Mouse (Mus musculus) spleen, postnatal 10 days (tissue): Measurements from ENCODE around the gene Antxr1.

ENCODE experiments used
- DNase-seq, 2 experiments: peaks; one replicate each; pipeline ENCODE4 v3.0.0; 2021 to 2022; ENCODE audit warnings: low spot score in 2 of 2

Antxr1 gene

DNA sequence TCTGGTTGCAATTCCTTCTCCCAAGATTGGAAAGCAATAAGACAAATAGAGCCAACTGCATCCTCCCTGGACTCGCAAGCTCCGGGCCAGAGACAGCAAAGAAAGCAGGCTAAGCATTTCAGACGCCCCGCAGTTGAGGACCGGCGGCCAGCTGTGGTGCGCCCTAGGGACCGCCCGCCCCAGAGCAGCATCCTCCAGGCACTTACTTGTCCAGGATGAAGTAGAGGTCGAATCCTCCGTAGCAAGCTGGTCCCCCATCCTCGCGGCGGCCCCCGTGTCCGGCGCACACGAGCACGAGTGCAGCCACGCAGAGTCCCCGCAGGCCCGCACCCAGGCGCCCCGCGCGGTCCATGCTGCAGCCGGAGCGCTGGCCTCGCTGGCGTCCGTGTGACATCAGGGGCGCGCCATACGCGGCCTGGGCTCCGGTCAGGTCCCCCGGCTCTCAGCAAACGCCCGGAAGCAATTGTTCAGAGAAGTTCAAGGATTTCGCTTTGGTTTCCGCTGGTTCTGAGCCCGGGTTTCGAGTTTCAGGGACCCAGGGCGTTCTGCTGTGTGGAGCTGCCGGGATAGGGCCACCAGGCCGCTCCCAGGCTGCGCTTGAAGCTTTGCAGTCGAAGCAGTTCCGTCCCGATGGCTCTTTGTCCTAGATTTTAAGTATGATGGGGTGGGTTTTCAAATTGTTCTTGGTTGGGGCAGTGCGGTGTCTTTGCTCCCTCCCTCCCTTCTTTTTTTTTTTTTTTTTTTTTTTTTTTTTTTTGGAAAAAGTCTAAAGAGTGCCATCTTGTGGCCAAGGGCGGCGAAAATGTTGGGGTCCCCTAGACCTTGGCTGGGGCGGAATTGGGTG, at the start of gene Antxr1:
Gene Antxr1, minus strand, starts transcription at position 731 of the 844 bp plus-strand sequence.
- peak; percentile 20 to 49 for DNase-seq

DNA sequence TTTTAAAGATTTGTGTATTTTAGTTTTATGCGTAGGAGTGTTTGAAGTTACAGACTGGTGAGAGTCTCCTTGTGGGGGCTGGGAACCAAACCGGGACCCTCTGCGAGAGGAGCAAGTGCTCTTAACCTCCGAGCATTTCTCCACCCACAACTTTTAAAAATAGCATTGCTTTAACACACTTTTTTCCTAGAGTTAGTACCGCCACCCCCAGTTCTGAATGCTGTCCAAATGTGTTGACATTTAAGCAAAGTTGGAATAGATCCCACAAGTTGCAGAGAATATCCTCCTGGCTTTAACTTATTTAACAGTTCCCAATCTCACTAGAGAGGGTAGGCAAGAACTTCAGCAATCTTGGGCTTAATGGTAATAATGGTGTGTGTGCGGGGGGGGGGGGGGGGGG, 49.1 kb upstream of the Antxr1 start:
- no peak for DNase-seq

DNA sequence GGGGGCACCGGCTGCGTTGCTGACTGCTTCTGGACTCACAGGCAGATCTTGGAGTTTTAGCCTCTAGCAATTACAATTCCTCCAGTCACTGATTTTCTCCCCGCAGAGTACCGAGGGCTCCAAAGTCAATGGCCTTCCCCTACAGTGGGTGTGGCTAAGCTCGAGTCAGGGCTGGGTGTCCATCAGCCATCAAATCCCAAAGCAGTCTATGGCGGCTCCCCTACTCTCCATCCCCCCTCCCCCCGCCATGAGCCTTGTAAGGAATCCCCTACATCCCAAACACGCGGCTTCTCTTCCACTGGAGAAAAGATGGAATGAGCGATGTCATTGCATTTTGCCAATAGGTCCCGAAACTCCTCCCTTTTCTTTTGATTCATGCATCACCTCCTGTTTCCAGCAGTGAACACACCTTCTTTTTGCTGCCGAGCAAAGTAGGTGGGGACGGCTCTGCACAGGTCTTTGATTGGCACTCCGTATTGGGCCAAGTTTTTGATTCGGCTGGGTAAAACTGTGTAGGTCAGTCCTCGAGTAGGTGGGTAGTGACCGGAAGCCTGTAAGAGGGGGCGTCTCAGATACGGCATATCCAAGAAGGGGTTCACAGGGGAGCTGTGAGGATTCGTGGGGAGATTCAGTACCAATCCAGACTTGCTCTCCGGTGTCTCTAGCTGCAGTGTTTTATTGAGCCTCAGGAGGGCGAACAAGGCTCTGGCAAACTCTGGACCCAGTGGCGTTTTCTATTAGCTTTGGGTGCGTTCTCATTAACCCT, 48.5 kb upstream of the Antxr1 start:
- peak in 1 of 2 experiments; percentile 37 for DNase-seq

DNA sequence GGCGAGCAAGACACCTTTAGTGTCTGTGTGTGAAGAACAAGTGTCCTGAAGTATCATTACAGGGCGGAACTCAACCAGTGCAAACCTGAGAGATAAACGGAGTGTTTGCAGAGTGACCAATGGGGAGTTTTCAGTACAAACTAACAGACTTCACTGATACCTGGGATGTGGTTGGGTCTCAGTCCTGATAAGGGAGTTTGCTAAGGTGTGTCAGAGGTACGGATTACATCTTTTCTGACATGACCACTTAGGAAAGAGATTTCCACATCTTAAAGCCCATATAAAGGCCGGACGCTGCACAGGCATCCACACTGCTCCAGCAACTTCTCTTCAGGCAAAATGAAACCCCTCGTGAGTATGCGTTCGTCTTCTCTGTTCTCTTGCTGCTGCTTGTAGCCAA, 37.4 kb upstream of the Antxr1 start, which contains the start of gene Gkn2:
Gene Gkn2, plus strand, starts transcription at position 301 of the 400 bp plus-strand sequence.
- no peak for DNase-seq

DNA sequence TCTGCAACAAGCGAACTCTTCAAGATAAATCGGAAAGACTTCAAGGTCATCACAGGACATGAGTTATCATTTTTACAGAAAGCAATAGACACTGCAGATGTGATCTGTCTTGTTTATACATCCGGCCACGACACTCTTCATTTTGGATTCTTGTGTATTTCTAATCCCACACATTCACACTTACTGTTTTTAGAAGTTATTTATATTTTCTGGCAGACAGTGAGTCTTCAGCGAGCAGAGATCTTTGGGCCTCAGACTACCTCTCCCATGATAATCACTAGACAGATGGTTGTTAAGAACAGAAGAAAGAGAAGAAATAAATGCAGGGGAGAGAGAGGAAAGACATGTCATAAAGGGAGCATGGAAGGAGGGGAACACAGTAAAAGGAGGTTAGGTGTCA, 33.6 kb upstream of the Antxr1 start:
- no peak for DNase-seq

DNA sequence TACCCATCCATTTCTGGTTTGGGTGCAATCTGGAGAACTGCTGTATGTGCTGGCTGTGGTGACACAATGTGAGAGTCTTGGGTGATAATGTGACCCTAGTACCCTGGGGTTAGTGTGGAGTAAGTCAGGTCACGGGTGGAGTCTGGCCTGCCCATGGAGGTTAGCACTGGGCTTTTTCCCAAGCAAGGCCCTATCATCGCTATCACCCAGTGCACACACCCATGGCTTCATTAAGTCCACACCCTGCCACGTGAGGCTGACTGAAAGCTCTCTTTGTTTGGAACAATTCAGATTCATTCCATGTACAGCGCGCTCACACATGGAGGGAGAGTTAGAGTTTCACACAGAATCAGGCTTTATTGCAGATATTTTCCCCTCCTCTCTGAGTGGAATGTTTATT, 18.8 kb upstream of the Antxr1 start:
- DNase-seq = no peak

DNA sequence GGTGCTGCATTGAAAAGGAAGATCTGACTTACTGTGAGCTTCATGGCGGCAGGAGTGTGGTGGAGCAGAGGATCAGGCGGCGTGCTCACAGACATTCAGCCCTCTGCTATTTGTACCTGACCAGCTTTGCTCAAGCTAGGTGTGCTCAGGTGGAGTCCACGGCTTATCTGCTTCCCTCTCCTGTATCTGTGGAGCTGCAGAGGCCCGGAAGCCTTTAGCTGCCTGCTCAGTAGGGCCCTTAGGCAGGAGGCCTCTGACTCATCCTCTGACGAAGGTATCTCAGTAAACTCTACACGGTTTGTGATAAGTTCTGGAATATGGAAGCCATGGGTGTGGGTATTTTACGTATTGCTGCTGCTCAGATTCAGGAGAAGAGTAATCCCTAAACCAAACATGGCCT, 15.2 kb upstream of the Antxr1 start, which contains the start of gene Gkn1:
Gene Gkn1, minus strand, starts transcription at position 114 of the 400 bp plus-strand sequence.
- no peak for DNase-seq

DNA sequence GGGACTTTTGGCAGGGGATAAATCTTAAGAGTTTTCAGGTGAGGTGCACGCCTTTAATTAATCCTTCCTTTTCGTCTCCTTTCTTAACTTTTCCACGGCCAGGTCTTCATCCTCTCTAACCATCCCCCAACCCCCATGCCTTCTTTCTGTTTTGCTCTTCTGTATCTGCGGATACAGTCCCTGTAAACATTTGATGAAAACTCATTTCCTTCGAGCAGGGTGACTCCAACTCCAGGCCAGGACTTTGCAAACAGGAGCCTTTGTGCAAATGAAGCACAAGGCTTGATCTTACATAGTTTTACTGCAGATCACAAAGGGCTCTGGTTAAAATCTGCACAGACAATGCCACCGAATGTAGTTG, 294 bp upstream of the Antxr1 start:
- DNase-seq = no peak

DNA sequence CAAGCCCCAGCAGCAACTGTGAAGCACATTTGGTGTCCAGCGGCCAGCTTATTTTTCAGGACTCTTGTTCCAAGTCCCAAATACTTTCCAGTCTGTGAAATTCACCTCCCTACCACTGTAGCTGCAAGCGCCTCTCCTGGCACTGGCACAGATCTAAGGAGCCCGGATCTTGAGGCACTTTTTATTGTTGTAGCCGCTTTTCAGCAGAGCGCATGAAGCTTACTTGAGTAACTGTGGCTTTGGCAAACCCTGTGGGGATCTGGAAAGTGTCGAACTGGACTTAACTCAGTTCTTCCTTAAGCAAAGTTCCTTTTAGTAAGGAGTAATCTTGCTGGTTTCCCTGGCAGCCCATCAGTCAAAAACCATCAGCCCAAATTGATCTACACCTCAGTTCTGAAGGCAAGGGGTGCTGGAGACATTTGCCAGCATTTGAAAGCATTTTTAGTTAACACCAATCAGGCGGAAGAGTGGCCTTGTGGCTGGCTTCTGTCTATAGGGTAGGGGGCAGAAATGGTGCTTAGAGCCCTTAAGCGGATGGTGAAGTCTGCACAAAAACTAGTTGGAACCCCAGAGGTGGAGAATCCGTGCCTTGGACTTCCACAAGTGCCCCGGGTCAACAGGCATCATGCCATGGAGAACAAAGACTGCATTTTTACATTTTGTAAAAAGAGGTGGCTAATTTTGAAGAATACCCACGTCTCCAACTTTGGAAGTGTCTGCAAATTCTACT, 1.1 kb downstream of the Antxr1 start:
- no peak for DNase-seq

DNA sequence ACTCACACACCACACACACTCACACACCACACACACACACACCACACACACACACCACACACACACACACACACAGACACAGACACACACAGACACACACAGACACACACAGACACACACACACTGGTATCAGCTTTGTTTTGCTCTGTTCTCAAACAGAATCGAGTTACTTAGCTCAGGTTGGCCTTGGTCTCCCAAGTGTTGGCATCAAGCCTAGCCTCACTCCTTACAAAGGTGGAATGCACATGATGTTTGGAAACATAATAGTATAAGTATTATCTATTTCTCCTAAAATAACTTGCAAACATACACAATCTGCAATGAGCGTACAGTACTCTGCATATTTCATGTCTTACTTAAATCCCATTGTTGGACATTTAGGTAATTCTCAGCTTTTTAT, 3.2 kb downstream of the Antxr1 start:
- no peak for DNase-seq

DNA sequence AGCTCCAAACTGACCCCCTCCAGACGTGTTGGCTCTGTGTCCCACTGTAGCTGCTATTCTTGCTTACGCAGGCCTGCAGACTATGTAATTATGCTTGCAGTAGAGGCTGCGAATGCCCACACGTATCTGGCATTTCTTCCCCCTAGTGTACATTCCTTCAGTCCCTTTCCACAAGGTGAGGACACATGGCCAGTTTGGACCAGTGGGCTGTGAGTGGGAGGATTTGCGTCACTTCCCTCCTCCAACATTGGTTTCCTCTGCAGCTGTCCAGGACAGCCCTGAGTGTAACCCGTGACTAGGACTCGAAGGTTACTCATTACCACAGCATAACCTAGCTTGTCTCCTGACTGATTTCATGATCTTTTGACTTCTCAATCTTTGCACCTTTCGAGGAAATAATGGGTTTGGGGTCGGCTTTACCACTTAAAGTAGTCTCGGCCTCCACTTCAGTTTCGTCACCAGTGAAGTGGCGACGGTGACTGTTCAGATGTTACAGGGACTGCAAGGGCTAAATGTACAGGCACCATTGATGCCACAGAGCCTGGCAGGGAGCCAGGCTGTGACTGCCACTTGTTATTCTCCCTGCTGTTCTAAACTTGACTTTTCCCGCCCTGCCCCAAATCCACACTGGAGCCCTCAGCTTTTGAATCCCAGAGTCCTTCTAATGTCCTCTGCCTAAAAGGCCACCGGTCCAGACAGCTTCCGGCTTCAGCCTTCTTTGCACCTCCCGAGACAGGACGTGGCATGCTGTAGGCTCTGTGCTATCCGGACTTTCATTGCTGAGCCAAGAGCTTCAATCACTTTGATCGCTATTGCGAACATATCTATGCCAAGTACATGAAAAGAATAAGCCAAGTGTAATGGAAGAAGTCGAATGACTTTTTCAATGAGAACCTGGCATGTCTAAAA, 7.1 kb downstream of the Antxr1 start:
- DNase-seq = no peak

DNA sequence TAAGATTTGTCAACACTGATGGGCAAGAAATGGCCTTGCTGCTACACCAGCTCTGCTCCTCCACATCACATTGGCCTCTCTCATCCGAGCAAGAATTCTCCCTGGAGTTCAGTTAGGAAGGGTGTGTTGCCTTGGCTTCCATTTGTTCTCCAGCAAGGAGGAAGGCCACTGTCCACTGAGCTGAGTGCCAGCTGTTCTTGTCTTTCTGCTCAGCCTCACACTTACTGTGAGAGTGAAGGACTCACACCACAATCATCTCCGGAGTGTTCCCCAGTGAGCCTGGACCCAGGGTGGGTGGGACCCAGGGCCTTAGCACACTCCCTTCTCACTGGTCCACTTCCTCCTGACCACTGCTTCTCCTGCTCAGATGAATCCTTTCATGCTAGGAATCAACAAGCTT, 8.7 kb downstream of the Antxr1 start:
- no peak for DNase-seq

DNA sequence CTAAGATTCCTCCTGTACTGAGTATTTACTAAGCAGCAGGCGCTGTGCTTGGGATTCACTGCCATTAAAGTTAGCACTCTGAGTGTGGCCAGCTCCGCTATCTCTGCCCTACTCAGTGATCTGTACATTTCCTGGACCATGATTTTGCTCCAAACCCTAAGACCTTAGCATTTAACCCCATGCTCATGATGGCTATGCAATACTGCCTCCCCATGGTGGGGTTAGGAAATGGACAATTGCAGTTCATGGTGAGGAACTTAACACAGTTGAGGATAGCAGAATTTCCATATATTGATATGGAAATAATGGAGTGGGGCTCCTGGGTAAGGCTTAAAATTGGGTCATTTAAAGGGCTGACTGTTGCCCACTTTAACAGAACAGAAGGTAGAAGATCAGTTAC, 12.2 kb downstream of the Antxr1 start:
- DNase-seq = peak; percentile 9 to 55

DNA sequence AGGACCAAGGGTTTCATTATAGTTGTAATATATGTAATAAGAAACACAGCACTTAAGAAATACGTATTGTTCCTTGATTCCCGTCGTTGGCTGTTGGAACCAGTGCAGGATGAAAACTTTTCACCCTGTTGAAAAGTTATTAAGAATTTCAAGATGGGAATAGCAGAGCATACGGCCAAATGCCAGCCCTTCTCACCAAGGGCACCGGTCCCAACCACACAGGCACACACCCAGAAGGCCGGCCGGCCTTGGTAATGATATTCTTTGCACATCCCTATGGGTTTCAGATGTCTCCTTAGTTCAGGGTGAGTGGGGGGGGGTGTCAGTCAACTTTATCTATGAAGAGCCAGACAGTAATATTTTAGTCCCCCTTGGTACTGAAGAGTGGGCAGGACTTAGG, 17.0 kb downstream of the Antxr1 start:
- DNase-seq = no peak

DNA sequence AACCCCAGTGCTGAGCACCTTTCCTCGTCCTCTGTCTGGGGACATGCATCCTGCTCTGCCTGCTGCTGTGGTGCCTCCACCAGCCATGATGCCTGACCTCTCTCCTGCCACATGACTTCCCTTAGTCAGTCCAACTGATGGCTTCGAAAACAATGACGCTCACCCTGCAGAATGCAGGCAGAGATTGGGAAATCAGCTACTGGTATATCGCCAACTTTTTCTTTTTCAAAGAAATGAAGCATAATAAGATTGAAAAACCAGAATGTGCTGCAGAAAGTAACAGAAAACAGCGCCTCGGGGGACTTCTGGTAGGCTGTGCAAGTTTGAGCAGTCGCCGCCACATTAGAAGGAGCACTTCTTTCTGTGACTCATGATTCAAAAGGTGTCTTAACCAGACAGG, 18.7 kb downstream of the Antxr1 start:
- DNase-seq = no peak

DNA sequence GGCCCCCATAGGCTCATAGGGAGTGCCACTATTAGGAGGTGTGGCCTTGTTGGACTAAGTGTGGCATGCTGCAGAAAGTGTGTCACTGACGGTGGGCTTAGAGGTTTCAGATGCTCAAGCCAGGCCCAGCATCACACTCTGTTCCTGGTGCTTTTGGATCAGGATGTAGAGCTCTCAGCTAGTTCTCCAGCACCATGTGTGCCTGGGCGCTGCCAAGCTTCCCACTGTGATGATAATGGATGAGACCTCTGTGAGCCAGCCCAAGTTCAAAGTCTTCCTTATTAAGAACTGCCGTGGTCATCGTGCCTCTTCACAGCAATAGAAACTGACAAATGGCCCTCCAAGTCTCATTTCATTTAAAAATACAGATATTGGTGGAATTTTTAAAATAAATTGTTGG, 22.9 kb downstream of the Antxr1 start:
- no peak for DNase-seq

DNA sequence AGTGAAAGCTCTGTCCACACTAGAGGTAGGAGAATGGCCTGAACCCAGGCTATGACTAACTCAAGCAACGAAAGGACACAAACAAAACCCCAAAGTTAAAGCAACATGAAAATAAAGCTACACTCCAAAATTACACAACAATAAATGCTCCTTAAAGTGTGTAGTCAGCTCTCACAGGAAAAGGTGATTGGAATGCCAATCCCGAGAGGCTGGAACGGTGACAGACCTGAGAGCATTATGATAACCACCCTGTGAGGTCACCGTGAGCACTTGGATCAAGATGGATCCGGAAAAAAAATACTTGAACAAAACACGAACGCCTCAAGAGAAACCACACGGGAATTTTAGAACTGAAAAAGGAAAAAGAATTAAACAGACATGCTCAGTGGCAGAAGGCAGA, 31.1 kb downstream of the Antxr1 start:
- DNase-seq = no peak

DNA sequence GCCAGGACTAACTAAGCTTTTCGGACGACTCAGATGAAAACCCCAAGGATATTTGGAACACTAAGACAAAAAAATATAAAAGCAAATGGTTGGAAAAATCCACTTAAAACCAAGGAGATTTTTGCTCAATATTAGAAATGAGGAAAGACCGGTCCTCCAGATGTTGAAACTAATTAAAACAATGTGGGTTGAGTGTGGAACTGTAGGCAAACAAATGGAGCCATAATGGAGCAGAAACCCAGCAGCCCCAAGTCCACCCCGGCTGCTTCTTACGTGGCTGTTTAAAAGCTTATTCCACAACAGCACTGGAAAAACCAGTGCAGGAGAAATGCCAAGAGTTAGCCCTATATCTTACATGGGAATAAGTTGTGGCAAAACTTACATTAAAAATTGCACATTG, 32.9 kb downstream of the Antxr1 start:
- DNase-seq = no peak

DNA sequence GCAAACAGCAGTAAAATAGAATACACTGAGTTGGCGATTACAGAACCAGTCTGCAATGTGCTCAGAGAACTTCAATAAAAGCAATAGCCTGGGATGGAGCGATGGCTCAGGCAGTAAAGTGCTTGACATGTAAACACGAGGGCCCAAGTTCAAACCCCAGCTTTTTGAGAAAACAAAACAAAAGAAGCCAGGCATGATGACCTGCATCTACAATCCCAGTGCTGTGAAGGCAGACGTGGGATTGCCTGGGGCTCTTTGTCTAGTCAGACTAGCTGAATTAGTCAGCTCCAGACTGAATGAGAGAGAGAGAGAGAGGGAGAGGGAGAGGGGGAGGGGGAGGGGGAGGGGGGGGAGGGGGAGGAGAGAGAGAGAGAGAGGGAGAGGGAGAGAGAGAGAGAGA, 33.6 kb downstream of the Antxr1 start:
- no peak for DNase-seq

DNA sequence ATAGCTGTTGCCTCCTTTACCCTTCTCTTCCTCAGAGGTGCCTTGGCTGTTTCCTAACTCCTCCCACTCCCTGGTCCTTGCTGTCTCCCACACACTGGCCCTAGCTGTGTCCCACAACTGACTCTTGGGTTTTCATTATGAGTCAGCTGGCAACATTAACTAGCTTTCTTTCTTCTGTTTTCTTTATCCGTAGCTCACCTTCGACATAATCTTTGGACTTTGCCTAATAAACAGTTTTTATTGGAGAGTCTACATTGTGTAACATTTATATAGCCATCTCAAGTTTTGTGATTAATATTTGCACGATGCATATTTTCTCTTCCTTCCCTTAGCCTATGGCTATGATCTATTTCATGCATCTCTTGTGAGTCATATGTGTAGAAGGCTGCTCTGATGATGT, 40.7 kb downstream of the Antxr1 start:
- no peak for DNase-seq
